Mouse (Mus musculus) limb, embryonic 11.5 days (tissue): ENCODE measurements around the gene Map2k4. TPM values are rescaled to one million over a fixed set of nuclear protein-coding genes. Genes with fewer than 3 reads are reported as not detected.

ENCODE experiments used
- ATAC-seq: fragments of 200-750 bp; cut with Nextera tagmentation; 2 replicates; pipeline ENCODE4 v1.8.0; 2017; ENCODE audit warnings: low read depth; ENCODE audit not compliant: insufficient number of reproducible peaks, low FRiP score, low TSS enrichment
- DNase-seq: peaks from one replicate; pipeline ENCODE4 v3.0.0-alpha.2; 2015; ENCODE audit warnings: low spot score
- H3K27ac ChIP-seq: fragments of 300-500 bp; sonication (generic); replicated peaks from 2 replicates; pipeline ENCODE4 v1.5.1; 2014; ENCODE audit warnings: low read depth, mild to moderate bottlenecking, low read length
- H3K27me3 ChIP-seq: fragments of 300-500 bp; sonication (generic); 2 replicates; pipeline ENCODE4 v1.6.1; 2014; ENCODE audit warnings: mild to moderate bottlenecking, low read length, mixed read lengths; ENCODE audit not compliant: control insufficient read depth, insufficient read depth
- H3K36me3 ChIP-seq: fragments of 300-500 bp; sonication (generic); 2 replicates; pipeline ENCODE4 v1.6.1; 2014; ENCODE audit warnings: mild to moderate bottlenecking, low read length, moderate library complexity, mixed read lengths; ENCODE audit not compliant: control insufficient read depth, insufficient read depth
- H3K4me1 ChIP-seq: fragments of 300-500 bp; sonication (generic); 2 replicates; pipeline ENCODE4 v1.6.1; 2014; ENCODE audit warnings: low read length, mixed read lengths; ENCODE audit not compliant: control insufficient read depth, insufficient read depth
- H3K4me2 ChIP-seq: fragments of 300-500 bp; sonication (generic); 2 replicates; pipeline ENCODE4 v1.6.1; 2014; ENCODE audit warnings: low read depth, mild to moderate bottlenecking, moderate library complexity; ENCODE audit not compliant: severe bottlenecking
- H3K4me3 ChIP-seq: fragments of 300-500 bp; sonication (generic); 2 replicates; pipeline ENCODE4 v1.5.1; 2014; ENCODE audit warnings: low read depth, low read length
- H3K9ac ChIP-seq: fragments of 300-500 bp; sonication (generic); 2 replicates; pipeline ENCODE4 v1.6.1; 2014; ENCODE audit warnings: mild to moderate bottlenecking, low read length
- H3K9me3 ChIP-seq: fragments of 300-500 bp; sonication (generic); 2 replicates; pipeline ENCODE4 v1.6.1; 2016; ENCODE audit warnings: low read length; ENCODE audit not compliant: control insufficient read depth
- WGBS: fragments of 180-500 bp; shearing (Covaris S2); extraction: QIAGEN DNeasy Blood & Tissue Kit; methylation state at CpG from one replicate; pipeline ENCODE4 v1.1.7; 2014; 5-methylcytosine and 5-hydroxymethylcytosine counted together
- polyA plus RNA-seq: library from polyadenylated mRNA; unstranded; fragments of >200 nt; fragmentation: Nextera tagmentation; extraction: Ambion mirVana; gene quantifications from 2 replicates; pipeline ENCODE4 v1.2.1, GENCODE M21; 2014

Map2k4 gene
- polyA plus RNA-seq, 1 experiment from 2014 or later: 86.6 TPM

- no peak for ATAC-seq
- no peak overlapping the region for H3K9ac ChIP-seq
- no peaks in the 10 kb centered on the region for H3K9me3 ChIP-seq
- no peak for DNase-seq
- no peaks in the 10 kb centered on the region for H3K36me3 ChIP-seq
- H3K27me3 ChIP-seq: no peaks in the 10 kb centered on the region
- H3K4me3 ChIP-seq: no peak overlapping the region
- H3K4me1 ChIP-seq: no peaks in the 10 kb centered on the region
- no peak overlapping the region for H3K27ac ChIP-seq
- no peak overlapping the region for H3K4me2 ChIP-seq
Measured at GRCm38 (mm10) chr11:65768445-65768844, 19.7 kb downstream of the Map2k4 start.

- no peak overlapping the region for H3K4me2 ChIP-seq
- no peak for ATAC-seq
- 100% methylated on average over 2 of the region's 2 CpGs for WGBS
Measured at GRCm38 (mm10) chr11:65760912-65761311, 27.2 kb downstream of the Map2k4 start.

GRCm38 (mm10) chr11:65759350-65759749, 28.7 kb downstream of the Map2k4 start:
- 95% methylated on average over 1 of the region's 1 CpGs for WGBS
- ATAC-seq (no peak), DNase-seq (no peak)

More at GRCm38 (mm10) chr11:65760912-65761311, 27.2 kb downstream of the Map2k4 start:
- Histone ChIP-seq H3K4me3 (no peak overlapping the region), H3K27me3 (no peaks in the 10 kb centered on the region), H3K9ac (no peak overlapping the region), H3K4me1 (no peaks in the 10 kb centered on the region), H3K27ac (no peak overlapping the region), H3K9me3 (no peaks in the 10 kb centered on the region), H3K36me3 (no peaks in the 10 kb centered on the region)
- DNase-seq: no peak

GRCm38 (mm10) chr11:65754161-65754560, 33.9 kb downstream of the Map2k4 start:
- WGBS: 85% methylated on average over 4 of the region's 4 CpGs
- no peak overlapping the region for H3K4me2 ChIP-seq
- no peaks in the 10 kb centered on the region for H3K27me3 ChIP-seq
- no peak overlapping the region for H3K27ac ChIP-seq
- no peak overlapping the region for H3K9ac ChIP-seq
- ATAC-seq (no peak), DNase-seq (no peak)
- H3K4me1 ChIP-seq: no peaks in the 10 kb centered on the region
- H3K36me3 ChIP-seq: no peaks in the 10 kb centered on the region
- H3K9me3 ChIP-seq: no peaks in the 10 kb centered on the region
- no peak overlapping the region for H3K4me3 ChIP-seq

More at GRCm38 (mm10) chr11:65759350-65759749, 28.7 kb downstream of the Map2k4 start:
- H3K9me3 ChIP-seq: no peaks in the 10 kb centered on the region
- no peak overlapping the region for H3K4me2 ChIP-seq
- H3K27ac ChIP-seq: no peak overlapping the region
- no peak overlapping the region for H3K4me3 ChIP-seq
- no peaks in the 10 kb centered on the region for H3K36me3 ChIP-seq
- H3K9ac ChIP-seq: no peak overlapping the region
- no peaks in the 10 kb centered on the region for H3K27me3 ChIP-seq
- H3K4me1 ChIP-seq: no peaks in the 10 kb centered on the region

GRCm38 (mm10) chr11:65753593-65753992, 34.5 kb downstream of the Map2k4 start:
- H3K27ac ChIP-seq: no peak overlapping the region
- H3K36me3 ChIP-seq: no peaks in the 10 kb centered on the region
- no peaks in the 10 kb centered on the region for H3K9me3 ChIP-seq
- no peak overlapping the region for H3K4me3 ChIP-seq
- H3K4me2 ChIP-seq: no peak overlapping the region
- WGBS: 97% methylated on average over 2 of the region's 2 CpGs
- no peak overlapping the region for H3K9ac ChIP-seq
- no peaks in the 10 kb centered on the region for H3K27me3 ChIP-seq
- H3K4me1 ChIP-seq: no peaks in the 10 kb centered on the region
- DNase-seq (no peak), ATAC-seq (no peak)

- Histone ChIP-seq H3K4me3 (no peak overlapping the region), H3K4me1 (no peaks in the 10 kb centered on the region), H3K27ac (no peak overlapping the region), H3K9ac (no peak overlapping the region), H3K27me3 (no peaks in the 10 kb centered on the region), H3K36me3 (no peaks in the 10 kb centered on the region), H3K9me3 (no peaks in the 10 kb centered on the region), H3K4me2 (no peak overlapping the region)
- ATAC-seq (no peak), DNase-seq (no peak)
- WGBS: 95% methylated on average over 3 of the region's 3 CpGs
Measured at GRCm38 (mm10) chr11:65750546-65750945, 37.6 kb downstream of the Map2k4 start.

GRCm38 (mm10) chr11:65747433-65747832, 40.7 kb downstream of the Map2k4 start:
- no peak overlapping the region for H3K9ac ChIP-seq
- ATAC-seq: no peak

GRCm38 (mm10) chr11:65745707-65746333, 42.3 kb downstream of the Map2k4 start:
- Histone ChIP-seq H3K9ac (no peak overlapping the region), H3K4me1 (no peaks in the 10 kb centered on the region), H3K36me3 (no peaks in the 10 kb centered on the region), H3K4me3 (no peak overlapping the region), H3K27me3 (no peaks in the 10 kb centered on the region), H3K4me2 (no peak overlapping the region), H3K9me3 (no peaks in the 10 kb centered on the region), H3K27ac (no peak overlapping the region)
- ATAC-seq (no peak), DNase-seq (no peak)
- WGBS: 90% methylated on average over 8 of the region's 8 CpGs

More at GRCm38 (mm10) chr11:65747433-65747832, 40.7 kb downstream of the Map2k4 start:
- no peaks in the 10 kb centered on the region for H3K27me3 ChIP-seq
- no peaks in the 10 kb centered on the region for H3K9me3 ChIP-seq
- no peak overlapping the region for H3K27ac ChIP-seq
- H3K4me3 ChIP-seq: no peak overlapping the region
- no peaks in the 10 kb centered on the region for H3K36me3 ChIP-seq
- no peaks in the 10 kb centered on the region for H3K4me1 ChIP-seq
- no peak overlapping the region for H3K4me2 ChIP-seq
- no peak for DNase-seq

- H3K4me1 ChIP-seq: no peaks in the 10 kb centered on the region
- H3K4me3 ChIP-seq: no peak overlapping the region
- no peaks in the 10 kb centered on the region for H3K27me3 ChIP-seq
- no peak overlapping the region for H3K9ac ChIP-seq
- 83% methylated on average over 3 of the region's 3 CpGs for WGBS
- DNase-seq: no peak
- no peaks in the 10 kb centered on the region for H3K9me3 ChIP-seq
- H3K4me2 ChIP-seq: no peak overlapping the region
- H3K36me3 ChIP-seq: no peaks in the 10 kb centered on the region
- H3K27ac ChIP-seq: no peak overlapping the region
- no peak for ATAC-seq
Measured at GRCm38 (mm10) chr11:65743866-65744265, 44.2 kb downstream of the Map2k4 start.
